Mouse (Mus musculus): ENCODE data around the gene Alox12e. TPM values are rescaled to one million over a fixed set of nuclear protein-coding genes. Genes with fewer than 3 reads are reported as not detected.

Gene Alox12e
- polyA plus RNA-seq, 1 experiment from 2014 or later, result not detected

- H3K27me3 ChIP-seq (ENCODE audit: low read depth, poor library complexity, severe bottlenecking), result no peaks in the 10 kb centered on the region
- no peaks in the 10 kb centered on the region for H3K4me1 ChIP-seq
- no peak overlapping the region for H3K4me3 ChIP-seq
- no peak for DNase-seq (ENCODE audit: low spot score)
- H3K9me3 ChIP-seq (replicated peaks), result no peaks in the 10 kb centered on the region
- H3K27ac ChIP-seq (replicated peaks), result no peak overlapping the region
- 33% methylated on average over 9 of the region's 9 CpGs for WGBS
- H3K36me3 ChIP-seq, result no peaks in the 10 kb centered on the region
Measured at GRCm38 (mm10) chr11:70309341-70309740, 13.1 kb downstream of the Alox12e start.

- Histone ChIP-seq H3K27me3 (ENCODE audit: low read depth, poor library complexity, severe bottlenecking) (no peaks in the 10 kb centered on the region), H3K4me3 (no peak overlapping the region), H3K27ac (replicated peaks) (no peak overlapping the region), H3K36me3 (no peaks in the 10 kb centered on the region), H3K9me3 (replicated peaks) (no peaks in the 10 kb centered on the region), H3K4me1 (no peaks in the 10 kb centered on the region)
- no peak for DNase-seq (ENCODE audit: low spot score)
- WGBS, result 93% methylated on average over 2 of the region's 2 CpGs
Measured at GRCm38 (mm10) chr11:70308296-70308695, 14.1 kb downstream of the Alox12e start.

GRCm38 (mm10) chr11:70306159-70306558, 16.3 kb downstream of the Alox12e start:
- WGBS, result 78% methylated on average over 7 of the region's 7 CpGs
- Histone ChIP-seq H3K27ac (replicated peaks) (no peak overlapping the region), H3K36me3 (no peaks in the 10 kb centered on the region), H3K9me3 (replicated peaks) (no peaks in the 10 kb centered on the region), H3K27me3 (ENCODE audit: low read depth, poor library complexity, severe bottlenecking) (no peaks in the 10 kb centered on the region), H3K4me3 (no peak overlapping the region), H3K4me1 (no peaks in the 10 kb centered on the region)
- DNase-seq (ENCODE audit: low spot score), result no peak

- no peaks in the 10 kb centered on the region for H3K36me3 ChIP-seq
- H3K9me3 ChIP-seq (replicated peaks), result no peaks in the 10 kb centered on the region
- H3K4me1 ChIP-seq, result no peaks in the 10 kb centered on the region
- DNase-seq (ENCODE audit: low spot score), result no peak
- no peaks in the 10 kb centered on the region for H3K27me3 ChIP-seq (ENCODE audit: low read depth, poor library complexity, severe bottlenecking)
- WGBS, result 86% methylated on average over 4 of the region's 4 CpGs
- H3K4me3 ChIP-seq, result no peak overlapping the region
- H3K27ac ChIP-seq (replicated peaks), result no peak overlapping the region
Measured at GRCm38 (mm10) chr11:70302293-70302692, 20.1 kb downstream of the Alox12e start.

DNA sequence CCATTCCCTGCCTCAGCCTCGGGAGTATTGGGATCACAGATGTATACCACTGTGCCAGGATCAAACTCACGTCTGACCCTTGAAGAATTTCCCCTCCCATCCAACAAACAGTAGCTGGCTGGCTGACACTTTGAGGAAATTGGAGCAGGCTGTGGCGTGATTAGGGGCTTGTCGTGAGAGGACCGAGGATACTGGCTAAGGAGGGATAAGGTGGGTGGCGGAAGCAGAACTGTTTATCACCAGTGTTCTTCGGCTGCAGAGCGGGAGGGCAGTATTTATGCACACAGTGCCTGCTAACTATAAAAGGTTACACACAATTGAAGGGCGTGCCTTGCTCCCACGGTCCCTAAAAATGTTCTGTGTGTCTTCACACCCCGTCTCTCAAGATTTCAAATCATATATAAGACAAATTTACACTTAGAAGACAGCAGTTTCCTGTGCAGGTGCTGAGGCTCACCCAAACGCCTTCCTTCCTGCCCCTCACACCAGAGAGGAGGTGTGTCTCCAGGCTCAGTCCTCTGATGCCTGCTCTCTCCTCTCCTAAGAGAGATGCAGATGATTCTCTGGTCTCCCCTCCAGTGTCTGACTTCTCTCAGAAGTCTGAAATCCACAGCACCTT, 24.5 kb downstream of the Alox12e start:
- no peak for DNase-seq (ENCODE audit: low spot score)
- Histone ChIP-seq H3K27ac (replicated peaks) (no peak overlapping the region), H3K27me3 (ENCODE audit: low read depth, poor library complexity, severe bottlenecking) (no peaks in the 10 kb centered on the region), H3K36me3 (no peaks in the 10 kb centered on the region), H3K4me1 (no peaks in the 10 kb centered on the region), H3K9me3 (replicated peaks) (0 out of 2 replicates have a peak, but pooled peaks cover 8% of the 10 kb centered on the region), H3K4me3 (no peak overlapping the region)
- 66% methylated on average over 12 of the region's 12 CpGs for WGBS

GRCm38 (mm10) chr11:70297405-70297804, 25.0 kb downstream of the Alox12e start:
- 66% methylated on average over 4 of the region's 4 CpGs for WGBS
- H3K27ac ChIP-seq (replicated peaks), result no peak overlapping the region

GRCm38 (mm10) chr11:70293881-70294280, 28.5 kb downstream of the Alox12e start:
- H3K9me3 ChIP-seq (replicated peaks), result 0 out of 2 replicates have a peak, but pooled peaks cover 8% of the 10 kb centered on the region
- no peaks in the 10 kb centered on the region for H3K27me3 ChIP-seq (ENCODE audit: low read depth, poor library complexity, severe bottlenecking)
- no peaks in the 10 kb centered on the region for H3K36me3 ChIP-seq
- H3K4me3 ChIP-seq, result no peak overlapping the region
- H3K27ac ChIP-seq (replicated peaks), result no peak overlapping the region
- peaks cover 4% of the 10 kb centered on the region; the same call in 1 of the 2 replicates for H3K4me1 ChIP-seq
- 89% methylated on average over 6 of the region's 6 CpGs for WGBS
- DNase-seq (ENCODE audit: low spot score), result no peak

More at GRCm38 (mm10) chr11:70297405-70297804, 25.0 kb downstream of the Alox12e start:
- Histone ChIP-seq H3K36me3 (no peaks in the 10 kb centered on the region), H3K9me3 (replicated peaks) (0 out of 2 replicates have a peak, but pooled peaks cover 8% of the 10 kb centered on the region), H3K4me1 (no peaks in the 10 kb centered on the region), H3K27me3 (ENCODE audit: low read depth, poor library complexity, severe bottlenecking) (no peaks in the 10 kb centered on the region), H3K4me3 (no peak overlapping the region)
- DNase-seq (ENCODE audit: low spot score), result no peak

DNA sequence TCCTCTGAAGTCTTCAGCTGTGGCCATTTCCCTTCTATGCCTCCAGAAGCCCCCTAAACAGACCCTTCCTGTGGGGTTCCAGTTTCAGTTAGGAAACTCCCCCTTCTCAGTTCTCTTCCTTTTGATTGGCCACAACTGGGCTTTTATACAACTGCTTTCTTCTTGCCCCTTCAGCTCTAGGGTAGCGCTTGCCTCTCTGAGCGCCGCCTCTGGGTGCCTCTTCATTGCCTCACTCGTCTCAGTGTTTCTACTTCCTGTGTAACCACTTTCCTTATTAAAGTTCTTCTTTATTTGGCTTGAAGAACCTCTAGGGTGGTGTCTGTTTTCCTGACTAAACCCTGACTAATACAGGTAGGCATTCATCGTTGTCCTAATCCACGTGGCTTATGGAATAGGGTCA, 31.2 kb downstream of the Alox12e start:
- Histone ChIP-seq H3K36me3 (no peaks in the 10 kb centered on the region), H3K9me3 (replicated peaks) (0 out of 2 replicates have a peak, but pooled peaks cover 8% of the 10 kb centered on the region), H3K4me1 (peaks cover 4% of the 10 kb centered on the region; the same call in 1 of the 2 replicates), H3K27ac (replicated peaks) (no peak overlapping the region), H3K4me3 (no peak overlapping the region), H3K27me3 (ENCODE audit: low read depth, poor library complexity, severe bottlenecking) (no peaks in the 10 kb centered on the region)
- DNase-seq (ENCODE audit: low spot score), result no peak
- WGBS, result 87% methylated on average over 6 of the region's 6 CpGs

DNA sequence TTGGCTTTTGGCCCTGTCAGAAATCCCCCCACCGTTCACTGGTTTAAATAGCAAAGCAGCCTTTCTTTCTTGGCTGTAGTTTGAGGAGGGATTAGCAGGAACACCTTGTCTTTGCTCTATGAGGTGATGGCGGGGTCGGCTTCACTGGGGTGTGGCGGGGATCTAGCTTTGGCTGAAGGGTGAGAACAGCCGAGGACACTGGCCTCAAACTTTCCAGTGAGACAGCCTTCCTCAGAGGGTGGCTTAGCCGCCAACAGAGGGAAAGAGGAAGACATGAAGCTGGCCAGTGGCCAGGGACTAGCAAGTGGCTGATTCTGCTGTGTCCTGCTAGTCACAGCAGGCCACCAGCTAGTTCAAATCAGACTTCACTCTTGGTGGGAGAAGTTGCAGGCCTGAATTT, 33.2 kb downstream of the Alox12e start:
- no peaks in the 10 kb centered on the region for H3K9me3 ChIP-seq (replicated peaks)
- WGBS, result 24% methylated on average over 6 of the region's 6 CpGs

DNA sequence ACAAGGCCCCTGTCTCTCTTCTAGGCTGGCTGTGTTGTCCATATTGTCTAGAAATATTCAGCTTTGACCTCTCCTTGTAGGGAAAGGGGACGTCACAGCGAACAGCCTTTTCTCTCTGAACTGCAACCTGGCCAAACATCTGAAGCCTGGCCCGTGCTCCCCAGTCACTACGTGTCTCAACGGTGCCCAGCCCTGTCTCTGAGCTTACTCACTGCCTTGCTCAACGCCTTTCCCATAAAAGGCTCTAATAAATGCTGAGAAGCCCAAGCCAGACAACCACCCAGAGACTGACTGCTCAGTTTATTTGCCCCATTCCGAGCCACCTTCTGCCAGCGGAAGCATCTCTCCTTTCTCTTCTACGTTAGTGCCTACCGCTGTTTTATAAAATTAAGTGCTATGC, 34.3 kb downstream of the Alox12e start:
- no peak for DNase-seq (ENCODE audit: low spot score)
- H3K27me3 ChIP-seq (ENCODE audit: low read depth, poor library complexity, severe bottlenecking), result no peaks in the 10 kb centered on the region
- H3K9me3 ChIP-seq (replicated peaks), result no peaks in the 10 kb centered on the region
- H3K4me1 ChIP-seq, result peaks cover 4% of the 10 kb centered on the region; the same call in 1 of the 2 replicates
- no peak overlapping the region for H3K4me3 ChIP-seq
- no peak overlapping the region for H3K27ac ChIP-seq (replicated peaks)
- 92% methylated on average over 10 of the region's 10 CpGs for WGBS
- H3K36me3 ChIP-seq, result no peaks in the 10 kb centered on the region

More for the DNA sequence above, 33.2 kb downstream of the Alox12e start:
- H3K4me3 ChIP-seq, result no peak overlapping the region
- H3K4me1 ChIP-seq, result peaks cover 4% of the 10 kb centered on the region; the same call in 1 of the 2 replicates
- no peaks in the 10 kb centered on the region for H3K27me3 ChIP-seq (ENCODE audit: low read depth, poor library complexity, severe bottlenecking)
- no peaks in the 10 kb centered on the region for H3K36me3 ChIP-seq
- H3K27ac ChIP-seq (replicated peaks), result no peak overlapping the region
- no peak for DNase-seq (ENCODE audit: low spot score)

DNA sequence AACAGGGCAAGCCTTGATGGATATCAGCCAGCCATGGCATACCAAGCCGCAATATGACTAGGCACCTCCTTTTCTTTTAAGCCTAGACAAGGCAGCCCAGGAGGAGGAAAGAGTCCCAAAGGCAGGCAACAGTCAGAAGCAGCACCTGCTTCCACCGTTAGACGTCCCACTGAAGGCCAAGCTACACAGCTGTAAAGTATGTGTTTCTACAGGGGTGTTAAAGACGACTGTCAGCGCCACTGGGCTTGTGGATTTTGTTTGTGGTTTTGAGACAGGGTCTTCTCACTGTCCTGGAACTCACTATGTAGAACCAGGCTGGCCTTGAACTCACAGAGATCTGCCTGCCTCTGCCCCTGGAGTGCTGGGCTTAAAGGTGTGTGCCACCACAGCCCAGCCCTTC, 36.7 kb downstream of the Alox12e start:
- Histone ChIP-seq H3K4me3 (no peak overlapping the region), H3K9me3 (replicated peaks) (no peaks in the 10 kb centered on the region), H3K36me3 (no peaks in the 10 kb centered on the region), H3K4me1 (peaks cover 4% of the 10 kb centered on the region; the same call in 1 of the 2 replicates), H3K27ac (replicated peaks) (no peak overlapping the region), H3K27me3 (ENCODE audit: low read depth, poor library complexity, severe bottlenecking) (no peaks in the 10 kb centered on the region)
- 85% methylated on average over 5 of the region's 5 CpGs for WGBS
- DNase-seq (ENCODE audit: low spot score), result no peak

- 92% methylated on average over 3 of the region's 3 CpGs for whole genome bisulfite sequencing
Measured at GRCm38 (mm10) chr11:70284757-70285156, 37.7 kb downstream of the Alox12e start.

DNA sequence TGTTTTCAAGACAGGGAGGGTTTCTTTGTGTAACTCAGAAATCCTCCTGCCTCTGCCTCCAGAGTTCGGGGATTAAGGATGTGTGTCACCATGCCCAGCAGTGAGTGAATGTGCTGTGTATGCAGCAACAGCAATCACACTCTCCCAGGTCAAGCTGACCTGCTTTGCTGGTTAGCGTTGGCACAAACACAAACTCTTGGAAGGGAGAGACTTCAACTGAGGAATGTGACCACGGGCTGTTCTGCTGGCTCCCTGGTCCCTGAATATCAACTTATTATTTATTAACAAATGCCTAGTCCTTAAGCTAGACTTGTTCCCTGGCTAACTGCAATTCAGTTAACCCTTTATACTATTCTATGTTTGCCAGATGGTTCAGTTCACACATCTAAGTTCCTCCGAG, 38.8 kb downstream of the Alox12e start:
- DNase-seq (ENCODE audit: low spot score), result no peak
- H3K9me3 ChIP-seq (replicated peaks), result no peaks in the 10 kb centered on the region
- no peak overlapping the region for H3K27ac ChIP-seq (replicated peaks)
- H3K27me3 ChIP-seq (ENCODE audit: low read depth, poor library complexity, severe bottlenecking), result no peaks in the 10 kb centered on the region
- no peaks in the 10 kb centered on the region for H3K4me1 ChIP-seq
- no peaks in the 10 kb centered on the region for H3K36me3 ChIP-seq
- WGBS, result 91% methylated on average over 4 of the region's 4 CpGs
- H3K4me3 ChIP-seq, result no peak overlapping the region

More at GRCm38 (mm10) chr11:70284757-70285156, 37.7 kb downstream of the Alox12e start:
- H3K4me3 ChIP-seq, result no peak overlapping the region
- H3K36me3 ChIP-seq, result no peaks in the 10 kb centered on the region
- no peaks in the 10 kb centered on the region for H3K9me3 ChIP-seq (replicated peaks)
- no peak for DNase-seq (ENCODE audit: low spot score)
- H3K27me3 ChIP-seq (ENCODE audit: low read depth, poor library complexity, severe bottlenecking), result no peaks in the 10 kb centered on the region
- H3K4me1 ChIP-seq, result peaks cover 4% of the 10 kb centered on the region; the same call in 1 of the 2 replicates
- no peak overlapping the region for H3K27ac ChIP-seq (replicated peaks)
